Mouse (Mus musculus) heart, postnatal 25 days (tissue): ENCODE data around the gene Dennd4c. TPM values are rescaled to one million over a fixed set of nuclear protein-coding genes. Genes with fewer than 3 reads are reported as not detected.
"Not testable (repeated sequence)": the region's sequence is repeated elsewhere in the genome, so short reads cannot be mapped to it uniquely, and the experiment has no call there.

ENCODE experiments used
- DNase-seq: peaks from one replicate; pipeline ENCODE4 v3.0.0; 2022; ENCODE audit warnings: low spot score
- intact Hi-C: fragments of 180-260 bp; cut with DNase I; formaldehyde crosslinking; loops from one replicate; pipeline ENCODE4 v1.15.1; 2025
- total RNA-seq, 2 experiments: library from RNA; stranded (reverse); gene quantifications; 2 replicates each; pipeline ENCODE4 v1.2.3; 2021

The Dennd4c gene
- total RNA-seq, 2 experiments from 2014 or later, result 33.7 to 34.7 TPM

DNA sequence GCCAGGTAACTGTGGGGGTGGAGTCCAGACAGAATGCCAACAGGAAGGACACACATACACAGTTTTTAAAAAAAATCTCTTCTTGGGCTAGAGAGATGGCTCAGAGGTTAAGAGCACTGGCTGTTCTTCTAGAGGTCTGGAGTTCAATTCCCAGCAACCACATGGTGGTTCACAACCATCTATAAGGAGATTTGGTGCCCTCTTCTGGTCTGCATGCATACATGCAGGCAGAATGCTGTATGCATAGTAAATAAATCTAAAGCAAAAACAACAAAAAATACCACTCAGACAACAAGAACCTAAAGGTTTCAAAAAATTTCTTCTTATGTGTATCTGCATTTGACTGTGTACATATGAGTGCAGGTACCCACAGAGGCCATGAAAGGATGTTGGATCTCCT is 16.0 kb downstream of the Dennd4c start:
- DNase-seq, result no peak
- intact Hi-C loops, result no loop called here

DNA sequence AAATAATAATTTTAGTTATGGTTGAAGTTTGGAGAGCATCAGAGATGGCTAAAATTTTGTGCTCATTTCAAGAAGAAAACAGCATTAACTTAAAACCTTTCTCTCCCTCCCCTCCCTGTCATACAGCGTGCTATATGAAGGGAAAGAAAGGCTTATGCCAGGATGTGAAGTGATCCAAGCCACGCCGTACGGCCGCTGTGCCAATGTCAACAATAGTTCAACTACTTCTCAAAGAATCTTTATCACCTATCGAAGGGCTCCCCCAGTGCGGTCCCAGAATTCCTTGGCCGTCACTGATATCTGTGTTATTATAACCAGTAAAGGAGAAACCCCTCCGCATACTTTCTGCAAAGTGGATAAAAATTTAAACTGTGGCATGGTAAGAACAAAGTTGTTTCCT is 29.2 kb downstream of the Dennd4c start:
- intact Hi-C loops, result no loop called here
- no peak for DNase-seq

DNA sequence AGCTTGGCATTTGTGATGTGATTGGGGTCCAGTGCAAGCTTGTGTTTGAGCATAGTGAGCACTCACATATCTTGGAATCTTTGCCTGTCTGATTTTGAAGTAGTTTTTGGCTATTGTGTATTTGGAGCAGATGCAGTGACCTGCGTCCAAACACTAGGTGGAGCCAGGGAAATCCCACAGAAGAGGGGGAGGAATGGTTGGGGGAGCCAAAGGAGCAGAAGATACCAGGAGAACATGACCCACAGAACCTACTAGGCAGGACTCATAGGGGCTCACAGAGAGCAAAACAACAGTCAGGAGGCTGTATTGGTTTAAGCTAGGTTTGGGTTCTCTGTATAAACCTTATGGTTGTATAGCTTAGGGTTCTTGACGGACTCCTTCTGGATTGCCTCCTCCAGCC is 62.2 kb downstream of the Dennd4c start:
- intact Hi-C loops, result no loop called here
- DNase-seq, result no peak

DNA sequence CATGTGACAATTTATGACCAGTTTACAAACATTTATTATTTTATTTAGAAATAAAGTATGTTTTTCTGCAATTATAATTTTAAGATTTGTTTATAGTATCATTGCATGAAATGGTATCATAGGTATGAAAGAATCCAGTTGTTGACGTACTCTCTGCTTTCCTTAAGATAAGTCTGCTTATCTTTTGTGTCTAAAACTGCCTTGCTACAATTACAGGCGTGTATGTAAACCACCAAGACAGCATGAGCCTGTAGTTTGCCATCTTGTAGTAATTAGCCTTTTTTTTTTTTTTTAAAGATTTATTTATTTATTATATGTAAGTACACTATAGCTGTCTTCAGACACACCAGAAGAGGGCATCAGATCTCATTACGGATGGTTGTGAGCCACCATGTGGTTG is 66.5 kb downstream of the Dennd4c start:
- no peak for DNase-seq
- intact Hi-C loops, result no loop called here

DNA sequence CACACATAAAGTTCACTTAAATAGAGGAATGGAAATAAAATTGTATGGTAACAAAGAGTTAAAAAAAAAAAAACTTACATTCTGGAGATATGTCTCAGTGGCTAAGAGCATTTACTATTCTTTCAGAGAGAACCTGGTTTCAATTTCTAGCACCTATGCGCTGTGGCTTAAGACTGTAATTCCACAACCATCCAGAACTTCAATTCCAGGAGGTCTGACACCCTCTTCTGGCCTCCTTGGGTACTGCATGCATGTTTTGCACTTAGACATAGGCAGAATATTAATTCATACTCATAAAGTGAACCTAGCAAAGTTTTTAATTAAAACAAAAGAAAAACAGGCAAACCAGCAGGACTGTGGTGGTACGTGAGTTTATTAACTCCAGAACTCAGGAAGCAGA is 74.8 kb downstream of the Dennd4c start:
- intact Hi-C loops, result no loop called here
- no peak for DNase-seq

DNA sequence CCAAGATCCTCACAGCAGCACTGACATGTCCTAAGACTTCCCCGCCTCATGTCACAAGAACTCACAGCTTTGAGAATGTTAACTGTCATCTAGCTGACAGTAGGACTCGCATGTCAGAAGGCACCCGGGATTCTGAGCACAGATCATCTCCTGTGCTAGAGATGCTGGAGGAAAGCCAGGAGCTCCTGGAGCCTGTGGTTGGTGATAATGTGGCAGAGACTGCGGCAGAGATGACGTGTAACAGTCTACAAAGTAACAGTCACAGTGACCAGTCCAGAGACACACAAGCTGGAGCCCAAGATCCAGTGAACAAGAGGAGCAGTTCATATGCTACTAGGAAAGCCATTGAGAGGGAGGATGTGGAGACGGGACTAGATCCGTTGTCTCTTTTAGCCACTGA is 76.8 kb downstream of the Dennd4c start:
- DNase-seq, result no peak
- intact Hi-C loops, result no loop called here

DNA sequence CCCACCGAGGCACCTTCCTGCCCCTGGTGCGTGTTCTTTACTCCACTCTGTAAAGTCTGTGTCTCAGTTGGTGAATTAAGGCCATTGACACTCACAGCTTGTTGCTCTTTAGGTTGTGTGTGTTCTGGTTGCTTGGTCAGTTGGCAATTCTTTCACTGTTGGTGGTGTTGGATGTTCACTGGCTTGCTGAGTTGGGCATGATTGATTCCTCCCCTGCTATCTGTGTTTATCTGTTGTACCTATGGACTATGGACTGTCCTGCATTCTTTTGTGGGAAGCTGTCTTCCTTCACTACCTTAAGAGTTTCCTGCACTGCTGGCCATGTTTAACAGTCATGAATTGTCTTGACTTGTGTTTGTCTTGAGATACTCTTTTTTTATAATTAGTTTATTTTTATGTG is 83.5 kb downstream of the Dennd4c start:
- intact Hi-C loops, result loop anchor here (5.0 kb wide), 1 partner anchor 95 kb away; no protein-coding TSS in a partner anchor

DNA sequence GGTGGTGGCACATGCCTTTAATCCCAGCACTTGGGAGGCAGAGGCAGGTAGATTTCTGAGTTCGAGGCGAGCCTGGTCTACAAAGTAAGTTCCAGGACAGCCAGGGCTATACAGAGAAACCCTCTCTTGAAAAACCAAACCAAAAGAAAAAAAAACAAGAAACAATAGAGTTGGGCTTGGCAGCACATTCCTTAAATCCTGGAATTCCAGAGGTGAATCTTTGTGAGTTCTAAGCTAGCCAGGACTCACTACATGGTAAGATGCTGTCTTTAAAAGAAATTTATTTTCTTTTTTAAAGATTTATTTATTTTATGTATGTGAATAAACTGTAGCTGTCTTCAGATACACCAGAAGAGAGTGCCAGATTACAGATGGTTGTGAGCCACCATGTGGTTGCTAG is 92.8 kb downstream of the Dennd4c start:
- DNase-seq, intact Hi-C loops: not testable (repeated sequence)

More for the DNA sequence above, 83.5 kb downstream of the Dennd4c start:
- no peak for DNase-seq

DNA sequence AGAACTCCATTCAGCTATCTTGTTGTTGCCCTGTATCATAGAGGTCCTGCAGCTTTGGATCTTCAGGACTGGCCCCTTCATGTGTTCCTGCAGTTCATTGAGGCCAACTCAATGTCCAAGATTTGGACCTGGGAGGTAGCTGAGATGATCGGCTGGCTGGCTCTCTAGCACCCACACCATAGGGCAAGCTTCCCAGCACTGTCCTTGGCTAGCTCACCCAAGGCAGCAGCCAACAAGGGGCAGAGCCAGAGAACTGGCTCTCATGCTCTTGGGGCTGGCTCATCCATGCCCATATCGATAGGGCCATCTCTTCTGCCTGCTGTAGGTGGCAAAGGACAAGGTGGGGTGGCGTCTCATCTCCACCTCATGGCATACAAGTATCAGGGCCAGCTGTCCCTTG is 97.0 kb downstream of the Dennd4c start:
- intact Hi-C loops, result no loop called here
- no peak for DNase-seq

DNA sequence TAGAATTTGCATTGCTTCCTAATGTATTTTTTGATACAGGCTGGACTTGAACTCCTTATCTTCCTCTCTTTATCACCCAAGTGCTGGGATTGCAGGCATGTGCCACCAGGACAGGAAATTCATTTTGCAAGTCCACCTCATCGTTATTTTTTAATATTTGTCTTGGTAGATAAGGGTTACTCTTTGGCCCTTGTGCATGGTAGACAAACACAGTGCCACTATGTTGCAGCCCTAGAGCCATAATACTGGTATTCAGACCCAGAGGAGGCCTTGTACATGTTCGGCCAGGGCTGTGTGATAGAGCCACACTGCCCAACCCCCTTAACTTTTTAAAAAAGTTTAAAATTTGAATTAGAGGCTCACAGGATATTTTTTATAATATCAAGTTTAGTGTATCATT is 98.9 kb downstream of the Dennd4c start:
- DNase-seq, result no peak
- intact Hi-C loops, result no loop called here

DNA sequence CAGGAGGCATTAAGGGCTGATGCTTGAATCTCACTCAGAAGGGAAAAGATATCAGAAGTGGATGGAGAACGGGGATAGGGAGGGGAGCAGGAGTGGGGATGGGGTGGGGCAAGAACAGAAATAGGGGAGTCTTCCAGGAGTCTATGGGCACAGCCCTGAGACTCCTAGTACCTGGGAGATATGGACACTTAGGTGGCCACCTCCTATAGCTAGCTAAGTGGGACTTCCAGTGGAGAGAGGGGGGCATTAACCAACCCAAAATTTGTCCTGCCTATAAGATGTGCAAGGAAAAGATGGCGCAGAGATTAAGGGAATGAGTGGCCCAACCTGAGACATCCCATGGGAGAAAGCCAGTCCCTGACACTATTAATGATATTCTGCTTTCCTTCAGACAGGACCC is 103.0 kb downstream of the Dennd4c start:
- intact Hi-C loops, result no loop called here
- DNase-seq, result no peak

DNA sequence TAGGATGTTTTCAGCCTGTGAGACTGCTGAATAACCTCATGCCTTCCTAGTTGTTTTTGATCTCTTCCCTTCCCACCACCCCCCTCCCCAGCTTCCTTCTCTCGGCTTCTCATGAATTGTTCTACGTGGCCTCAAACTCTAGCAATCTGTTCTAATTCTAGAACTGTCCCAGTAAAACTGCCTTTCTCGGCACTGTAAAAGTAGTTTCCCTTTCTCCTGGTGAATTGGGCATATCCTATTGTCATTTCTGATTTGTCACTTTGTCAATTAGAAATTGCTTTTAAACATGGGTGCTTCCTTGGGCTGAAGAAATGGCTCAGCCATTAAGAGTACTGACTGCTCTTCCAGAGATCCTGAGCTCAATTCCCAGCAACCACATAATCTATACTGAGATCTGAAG is 103.7 kb downstream of the Dennd4c start:
- no peak for DNase-seq
- intact Hi-C loops, result no loop called here

DNA sequence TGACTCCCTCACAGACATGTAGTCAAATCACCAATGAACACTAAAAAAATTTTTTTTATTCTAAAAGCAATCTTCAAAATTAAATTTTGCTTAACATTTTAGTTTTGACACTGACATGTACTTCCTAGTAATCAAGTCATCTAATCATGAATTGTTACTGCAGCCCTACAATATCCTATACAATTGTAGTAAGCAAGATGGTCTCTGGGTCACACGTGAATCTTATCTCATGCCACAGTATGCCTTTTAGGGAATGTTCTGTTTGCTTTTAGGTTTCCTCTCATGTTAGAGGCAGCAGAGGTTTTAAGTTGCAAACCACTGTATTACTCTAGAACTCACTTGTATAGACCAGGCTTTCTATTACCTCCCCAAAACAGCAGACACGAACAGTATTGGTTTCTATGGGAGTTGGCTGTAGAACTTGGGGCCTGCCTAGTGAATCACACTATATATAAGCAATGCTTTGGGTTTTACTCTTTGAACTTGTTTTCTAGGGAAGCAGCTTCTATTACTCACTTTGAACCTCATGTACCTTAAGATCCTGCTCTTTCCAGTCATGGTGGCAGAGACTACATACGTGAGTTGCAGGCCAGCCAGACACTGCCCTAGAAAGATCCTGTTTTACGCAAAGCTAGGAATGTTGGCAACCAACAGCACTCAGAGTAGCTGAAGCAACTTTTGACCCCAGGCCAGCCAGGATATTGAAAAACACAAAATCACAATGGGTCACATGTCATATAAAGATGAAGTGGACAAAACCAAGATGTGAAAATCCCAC is 104.6 kb downstream of the Dennd4c start:
- DNase-seq, result no peak
- intact Hi-C loops, result no loop called here

DNA sequence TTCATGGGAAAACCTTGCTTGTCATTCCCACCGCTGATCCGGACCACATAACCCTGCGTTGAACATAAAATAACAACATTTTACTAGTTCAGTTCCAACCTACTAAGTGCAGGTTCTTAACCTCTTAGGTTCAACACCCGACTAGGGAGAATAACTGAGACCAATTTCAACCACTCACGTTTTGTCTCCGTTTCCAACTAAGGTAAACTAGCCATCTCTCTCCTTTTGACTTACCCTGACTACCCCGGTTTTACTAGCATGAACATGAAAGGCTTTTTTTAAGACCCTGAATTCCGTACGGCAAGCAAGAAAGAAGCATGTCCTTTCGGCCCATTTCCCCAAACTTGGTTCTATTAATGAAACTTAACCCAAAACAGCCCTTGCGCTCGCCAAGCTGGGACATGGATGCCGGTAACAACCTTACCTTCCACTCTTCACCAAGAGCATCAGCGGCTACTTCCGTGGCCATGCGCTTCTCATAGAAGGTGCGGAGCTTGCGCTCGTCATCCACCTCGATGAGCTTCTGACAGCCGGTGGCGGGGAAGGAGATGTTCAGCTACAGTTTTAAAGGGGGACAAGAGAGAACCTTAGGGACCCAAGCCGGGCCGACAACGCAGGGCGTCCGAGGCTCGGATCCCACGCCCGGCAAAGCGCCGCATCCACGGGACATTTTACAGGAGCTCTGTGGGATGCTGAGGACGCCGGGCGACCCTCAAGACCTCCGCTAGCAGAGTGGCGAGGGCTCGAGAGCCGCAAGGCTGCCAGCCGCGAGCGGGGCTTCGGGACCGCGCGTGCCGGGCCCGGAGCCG is 108.2 kb downstream of the Dennd4c start:
- intact Hi-C loops, result loop anchor here (1.0 to 5.0 kb wide), 2 partner anchors 18 to 279 kb away; partner anchors contain the start of genes Acer2 and Rraga
- no peak for DNase-seq

DNA sequence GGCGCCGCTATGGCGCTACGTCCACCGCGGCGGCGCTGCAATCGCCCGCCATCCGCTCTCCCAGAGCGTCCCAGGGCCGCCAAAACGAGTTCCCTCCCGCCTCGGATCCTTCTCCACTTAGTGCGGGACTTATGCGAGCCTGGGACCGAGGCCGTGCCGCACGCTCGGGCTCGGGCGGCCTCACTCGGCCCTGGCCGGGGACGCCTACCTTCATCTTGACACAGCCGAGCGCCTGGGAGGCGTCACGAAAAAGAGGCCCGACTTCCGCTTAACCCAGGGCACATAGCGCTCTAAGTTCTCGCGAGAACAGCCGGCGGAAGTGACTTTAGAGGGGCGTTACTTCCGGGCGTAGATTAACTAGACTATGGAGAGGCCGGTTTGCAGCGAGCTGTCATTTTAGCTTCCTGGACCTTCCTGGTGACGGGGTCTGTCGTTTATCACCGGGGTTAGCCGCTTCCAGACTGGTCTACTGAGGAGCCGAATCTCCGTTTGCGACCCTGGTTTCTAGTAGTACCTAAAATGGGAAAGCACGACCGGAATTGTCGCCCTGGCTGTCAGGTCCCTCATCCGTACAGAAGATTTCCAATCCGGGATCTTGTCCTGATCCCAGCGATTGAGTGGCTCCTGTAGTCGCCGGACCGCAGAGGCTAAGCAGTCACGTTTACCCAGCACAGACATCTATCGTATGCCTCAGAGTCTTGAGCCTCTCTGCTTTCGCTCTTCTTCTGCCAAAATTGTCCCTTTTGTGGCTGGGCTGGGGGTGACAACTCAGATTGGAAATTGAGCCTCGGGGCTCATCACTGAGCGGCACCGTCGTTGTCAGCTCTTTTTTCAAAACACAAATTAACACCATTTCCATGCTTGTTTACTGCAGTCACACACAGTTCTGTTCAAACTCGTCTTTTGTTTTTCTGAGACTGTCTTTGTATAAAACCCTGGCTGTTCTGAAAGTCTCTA is 109.0 kb downstream of the Dennd4c start, which contains the start of gene Rps6:
Rps6 (minus strand) TSS at position 300 of the 957 bp plus-strand sequence.
- DNase-seq, result peak; percentile 94
- intact Hi-C loops, result loop anchor here (1.0 to 5.0 kb wide), 2 partner anchors 17 to 280 kb away; partner anchors contain the start of genes Acer2 and Rraga

DNA sequence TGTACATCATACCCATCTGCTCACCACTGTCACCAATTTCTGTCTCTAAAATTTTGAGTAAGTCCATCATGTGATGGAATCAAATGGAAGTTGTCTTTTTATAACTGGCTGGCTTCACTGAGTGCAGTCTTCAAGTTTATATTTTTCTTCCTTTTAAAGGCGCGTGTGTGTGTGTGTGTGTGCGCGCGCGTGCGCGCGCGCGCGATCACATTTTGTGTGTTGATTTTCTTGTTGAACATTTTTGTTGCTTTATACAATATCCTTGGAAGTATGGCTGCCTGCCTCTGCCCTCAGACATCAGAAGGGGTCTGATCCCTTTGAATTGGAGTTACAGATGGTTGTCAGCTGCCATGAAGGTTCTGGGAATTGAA is 109.7 kb downstream of the Dennd4c start:
- intact Hi-C loops, result loop anchor here (5.0 kb wide), 1 partner anchor 281 kb away; the partner anchor contains the start of gene Rraga
- no peak for DNase-seq

DNA sequence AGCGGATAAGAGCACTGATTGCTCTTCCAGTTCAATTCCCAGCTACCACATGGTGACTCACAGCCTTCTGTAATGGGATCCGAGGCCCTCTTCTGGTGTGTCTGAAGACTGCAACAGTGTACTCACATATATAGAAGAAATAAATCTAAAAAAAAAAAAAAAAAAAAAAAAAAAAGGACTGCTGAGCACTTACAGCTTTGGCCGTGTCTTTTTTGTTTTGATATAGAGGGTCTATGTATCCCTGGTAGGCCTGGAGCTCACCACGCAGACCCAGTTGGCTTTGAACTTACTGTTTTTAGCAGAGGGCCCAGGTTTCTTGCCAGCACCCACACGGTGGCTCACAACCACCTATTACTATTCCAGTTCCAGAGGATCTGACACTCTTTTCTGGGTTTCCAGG is 115.7 kb downstream of the Dennd4c start:
- intact Hi-C loops, result no loop called here
- DNase-seq, result no peak

DNA sequence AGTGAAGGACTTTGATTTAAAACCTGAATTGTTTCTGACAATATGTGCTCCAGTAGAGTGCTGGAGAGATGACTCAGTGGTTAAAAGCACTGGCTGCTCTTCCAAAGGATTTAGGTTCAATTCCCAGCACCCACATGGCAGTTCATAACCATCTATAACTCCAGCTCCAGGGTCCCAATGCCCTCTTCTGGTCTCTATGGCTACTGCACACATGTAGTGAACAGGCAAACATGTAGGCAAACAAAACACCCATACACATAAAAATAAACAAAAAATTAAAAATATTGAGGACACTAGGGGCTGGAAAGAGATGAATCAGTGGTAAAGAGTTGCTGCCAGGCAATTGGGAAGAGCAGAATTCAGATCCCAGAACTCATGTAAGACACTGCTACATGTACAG is 123.6 kb downstream of the Dennd4c start:
- intact Hi-C loops, result no loop called here
- no peak for DNase-seq

DNA sequence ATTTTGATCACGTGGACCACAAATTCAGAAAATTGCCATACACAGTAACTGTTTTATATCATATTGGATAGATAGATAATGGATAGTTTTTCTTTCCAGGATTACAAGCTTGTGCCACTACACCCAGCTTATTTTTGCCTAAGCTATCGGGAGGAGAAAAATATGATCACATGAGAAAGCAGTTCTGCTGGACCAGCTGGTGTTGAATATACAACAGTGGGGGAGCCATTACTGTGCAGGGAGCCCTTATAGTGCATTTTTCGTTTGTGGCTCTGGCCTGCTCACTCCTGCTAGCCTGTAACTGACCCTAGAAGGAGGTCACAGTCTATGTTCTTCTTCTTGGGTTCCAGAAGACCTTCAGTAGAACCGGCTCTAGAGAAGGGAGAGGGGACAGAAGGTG is 124.7 kb downstream of the Dennd4c start:
- intact Hi-C loops, result no loop called here
- no peak for DNase-seq
